Mouse (Mus musculus) kidney, embryonic 16.5 days (tissue): ENCODE data around the gene Mrgpra2b. TPM values are rescaled to one million over a fixed set of nuclear protein-coding genes. Genes with fewer than 3 reads are reported as not detected.
"Not testable (repeated sequence)": the region's sequence is repeated elsewhere in the genome, so short reads cannot be mapped to it uniquely, and the experiment has no call there.

ENCODE experiments used
- ATAC-seq: fragments of 200-750 bp; cut with Nextera tagmentation; 2 replicates; pipeline ENCODE4 v1.8.0; 2017; ENCODE audit warnings: moderate TSS enrichment; ENCODE audit not compliant: low FRiP score, low TSS enrichment
- H3K27ac ChIP-seq: fragments of 300-500 bp; sonication (generic); 2 replicates; pipeline ENCODE4 v1.5.1; 2014; ENCODE audit warnings: low read length
- H3K27me3 ChIP-seq: fragments of 300-500 bp; sonication (generic); 2 replicates; pipeline ENCODE4 v1.6.1; 2014; ENCODE audit warnings: low read length, control low read depth, mixed read lengths; ENCODE audit not compliant: insufficient read depth
- H3K36me3 ChIP-seq: fragments of 300-500 bp; sonication (generic); 2 replicates; pipeline ENCODE4 v1.6.1; 2014; ENCODE audit warnings: low read length, control low read depth, mixed read lengths; ENCODE audit not compliant: insufficient read depth
- H3K4me1 ChIP-seq: fragments of 300-500 bp; sonication (generic); 2 replicates; pipeline ENCODE4 v1.6.1; 2014; ENCODE audit warnings: low read length, control low read depth, mixed read lengths; ENCODE audit not compliant: insufficient read depth
- H3K4me2 ChIP-seq: fragments of 300-500 bp; sonication (generic); replicated peaks from 2 replicates; pipeline ENCODE4 v1.6.1; 2014; ENCODE audit warnings: low read depth, low read length
- H3K4me3 ChIP-seq: fragments of 300-500 bp; sonication (generic); 2 replicates; pipeline ENCODE4 v1.5.1; 2014; ENCODE audit warnings: mild to moderate bottlenecking, low read length
- H3K9ac ChIP-seq: fragments of 300-500 bp; sonication (generic); replicated peaks from 2 replicates; pipeline ENCODE4 v1.6.1; 2014; ENCODE audit warnings: low read length
- H3K9me3 ChIP-seq: fragments of 300-500 bp; sonication (generic); 2 replicates; pipeline ENCODE4 v1.6.1; 2016; ENCODE audit warnings: low read length, control low read depth
- WGBS: fragments of 180-500 bp; shearing (Covaris S2); extraction: QIAGEN DNeasy Blood & Tissue Kit; methylation state at CpG from one replicate; pipeline ENCODE4 v1.1.7; 2014; 5-methylcytosine and 5-hydroxymethylcytosine counted together
- polyA plus RNA-seq: library from polyadenylated mRNA; unstranded; fragments of >200 nt; fragmentation: Nextera tagmentation; extraction: Ambion mirVana; gene quantifications from 2 replicates; pipeline ENCODE4 v1.2.1, GENCODE M21; 2015

Mrgpra2b gene
- polyA plus RNA-seq, 1 experiment from 2014 or later = not detected

DNA sequence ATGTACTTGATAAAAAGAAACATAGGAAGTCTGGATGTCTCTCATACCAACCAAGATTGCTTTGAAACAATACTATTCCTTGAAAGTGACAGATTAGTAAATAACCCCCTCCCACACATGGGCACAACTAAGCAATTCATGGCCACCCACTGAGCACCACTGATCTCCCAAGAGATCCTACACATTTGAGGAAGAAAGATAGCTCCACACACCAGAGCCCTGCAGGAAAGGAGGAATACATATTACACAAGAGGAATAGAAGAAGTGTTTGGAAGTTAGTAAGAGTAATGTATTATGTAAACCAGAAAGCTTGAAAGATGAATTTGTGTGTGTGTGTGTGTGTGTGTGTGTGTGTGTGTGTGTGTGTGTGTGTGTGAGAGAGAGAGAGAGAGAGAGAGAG lies 82.9 kb downstream of the Mrgpra2b start:
- not testable (repeated sequence) for H3K27ac ChIP-seq, H3K9me3 ChIP-seq, H3K4me2 ChIP-seq, ATAC-seq, H3K27me3 ChIP-seq, H3K9ac ChIP-seq, H3K36me3 ChIP-seq, H3K4me3 ChIP-seq, H3K4me1 ChIP-seq

DNA sequence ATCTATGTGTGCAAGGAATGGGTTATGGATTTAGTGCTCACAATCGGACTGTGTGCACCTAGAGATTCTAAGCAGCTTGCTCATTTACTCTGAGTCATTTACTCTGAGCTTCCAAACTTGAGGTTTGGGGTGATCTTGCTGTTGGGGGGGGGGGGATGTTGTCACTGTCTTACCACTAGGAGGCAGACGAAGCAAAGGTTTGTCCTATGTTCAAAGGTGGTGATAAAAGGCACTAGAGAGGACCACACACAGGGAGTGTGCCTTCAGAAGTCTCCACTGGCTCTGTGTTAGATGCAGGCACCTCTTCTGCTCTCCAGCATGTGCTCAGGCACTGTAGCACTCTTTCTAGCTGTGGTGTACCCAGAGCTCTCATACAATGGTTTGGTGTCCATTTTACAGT lies 92.2 kb downstream of the Mrgpra2b start:
- not testable (repeated sequence) for H3K36me3 ChIP-seq, H3K9ac ChIP-seq, H3K9me3 ChIP-seq, H3K27ac ChIP-seq, H3K27me3 ChIP-seq, H3K4me1 ChIP-seq, ATAC-seq, H3K4me3 ChIP-seq, H3K4me2 ChIP-seq
- WGBS = 47% methylated on average over 1 of the region's 2 CpGs

DNA sequence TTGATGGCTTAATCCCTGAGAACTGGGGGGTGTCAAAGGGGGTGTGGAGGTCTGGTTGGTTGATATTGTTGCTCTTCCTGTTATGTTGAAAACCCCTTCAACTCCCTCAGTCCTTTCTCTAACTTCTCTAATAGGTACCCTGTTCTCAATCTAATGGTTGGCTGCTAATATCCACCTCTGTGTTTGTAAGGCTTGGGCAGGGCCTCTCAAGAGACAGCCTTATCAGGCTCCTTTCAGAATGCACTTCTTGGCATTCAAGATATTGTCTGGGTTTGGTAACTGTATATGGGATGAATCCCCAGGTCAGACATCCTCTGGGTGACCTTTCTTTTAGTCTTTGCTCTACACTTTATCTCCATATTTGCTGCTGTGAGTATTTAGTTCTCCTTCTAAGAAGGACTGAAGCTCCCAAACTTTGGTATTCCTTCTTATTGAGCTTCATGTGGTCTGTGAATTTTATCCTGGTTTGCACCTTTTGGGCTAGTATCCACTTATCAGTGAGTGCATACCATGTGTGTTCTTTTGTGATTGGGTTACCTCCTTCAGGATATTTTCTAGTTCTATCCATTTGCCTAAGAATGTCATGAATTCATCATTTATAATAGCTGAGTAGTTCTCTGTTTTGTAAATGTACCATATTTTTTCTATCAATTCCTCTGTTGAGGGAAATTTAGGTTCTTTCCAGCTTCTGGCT lies 100.7 kb downstream of the Mrgpra2b start:
- H3K9me3 ChIP-seq, H3K4me1 ChIP-seq, H3K27ac ChIP-seq, H3K9ac ChIP-seq, ATAC-seq, H3K36me3 ChIP-seq, H3K4me2 ChIP-seq, H3K27me3 ChIP-seq, H3K4me3 ChIP-seq: not testable (repeated sequence)

Other genes starting within 250 kb of the Mrgpra2b start
- not detected in 2 replicates for gene Mrgpra1, start 174.6 kb downstream of the Mrgpra2b start, polyA plus RNA-seq
- gene Mrgpra2a, start 76.7 kb downstream of the Mrgpra2b start, polyA plus RNA-seq = not detected in 2 replicates
- gene Mrgpra3, start 72.5 kb upstream of the Mrgpra2b start, polyA plus RNA-seq = not detected in 2 replicates